Mouse (Mus musculus) forebrain, postnatal 0 days (tissue): Measurements from ENCODE around the gene Slain2. TPM values are rescaled to one million over a fixed set of nuclear protein-coding genes. Genes with fewer than 3 reads are reported as not detected.

Source experiments
- ATAC-seq: fragments of 200-750 bp; cut with Nextera tagmentation; 2 replicates; pipeline ENCODE4 v1.8.0; 2017; ENCODE audit warnings: mild to moderate bottlenecking, moderate library complexity
- DNase-seq: peaks from one replicate; pipeline ENCODE4 v3.0.0-alpha.2; 2015
- H3K27ac ChIP-seq: fragments of 300-500 bp; sonication (generic); 2 replicates; pipeline ENCODE4 v1.5.1; 2014; ENCODE audit warnings: low read depth, mild to moderate bottlenecking, antibody characterized with exemption, low read length, moderate library complexity, mixed read lengths
- H3K27me3 ChIP-seq: fragments of 300-500 bp; sonication (generic); 2 replicates; pipeline ENCODE4 v1.6.1; 2014; ENCODE audit warnings: mild to moderate bottlenecking, low read length, mixed read lengths; ENCODE audit not compliant: insufficient read depth
- H3K36me3 ChIP-seq: fragments of 300-500 bp; sonication (generic); 2 replicates; pipeline ENCODE4 v1.6.1; 2014; ENCODE audit warnings: mild to moderate bottlenecking, moderate library complexity; ENCODE audit not compliant: insufficient read depth
- H3K4me1 ChIP-seq: fragments of 300-500 bp; sonication (generic); 2 replicates; pipeline ENCODE4 v1.6.1; 2014; ENCODE audit warnings: antibody characterized with exemption; ENCODE audit not compliant: insufficient read depth
- H3K4me2 ChIP-seq: fragments of 300-500 bp; sonication (generic); 2 replicates; pipeline ENCODE4 v1.6.1; 2014; ENCODE audit warnings: low read depth, mild to moderate bottlenecking, moderate library complexity
- H3K4me3 ChIP-seq: fragments of 300-500 bp; sonication (generic); 2 replicates; pipeline ENCODE4 v1.5.1; 2014; ENCODE audit warnings: low read depth, low read length, mixed read lengths
- H3K9ac ChIP-seq: fragments of 300-500 bp; sonication (generic); 2 replicates; pipeline ENCODE4 v1.6.1; 2014; ENCODE audit warnings: mild to moderate bottlenecking
- H3K9me3 ChIP-seq: fragments of 300-500 bp; sonication (generic); 2 replicates; pipeline ENCODE4 v1.6.1; 2016; ENCODE audit warnings: low read length
- CTCF ChIP-seq: sonication (generic); IDR thresholded peaks from 2 replicates; pipeline ENCODE4 v1.5.1; 2016; ENCODE audit warnings: antibody characterized with exemption, control low read depth, low read depth
- WGBS: fragments of 180-500 bp; shearing (Covaris S2); extraction: QIAGEN DNeasy Blood & Tissue Kit; methylation state at CpG from one replicate; pipeline ENCODE4 v1.1.7; 2014; 5-methylcytosine and 5-hydroxymethylcytosine counted together
- polyA plus RNA-seq: library from polyadenylated mRNA; unstranded; fragments of >200 nt; fragmentation: Nextera tagmentation; extraction: Ambion mirVana; gene quantifications from 2 replicates; pipeline ENCODE4 v1.2.1, GENCODE M21; 2015
- total RNA-seq: library from RNA; depleted of rRNA; stranded (reverse); fragments of >200 nt; gene quantifications from 2 replicates; pipeline ENCODE4 v1.2.3, GENCODE M21; 2014

Gene Slain2
- total and polyA plus RNA-seq, 2 experiments from 2014 or later, result 12.7 to 48.2 TPM

GRCm38 (mm10) chr5:72899255-72899654, 14.8 kb upstream of the Slain2 start:
- no peak overlapping the region for H3K27ac ChIP-seq
- H3K9me3 ChIP-seq, result no peaks in the 10 kb centered on the region
- H3K4me1 ChIP-seq, result 0 out of 2 replicates have a peak, but pooled peaks cover 9% of the 10 kb centered on the region
- no peaks in the 10 kb centered on the region for H3K27me3 ChIP-seq
- no peak for TF ChIP-seq CTCF
- 92% methylated on average over 8 of the region's 8 CpGs for WGBS
- H3K9ac ChIP-seq, result no peak overlapping the region
- no peak for ATAC-seq
- H3K4me3 ChIP-seq, result no peak overlapping the region
- DNase-seq, result no peak
- H3K4me2 ChIP-seq, result no peak overlapping the region
- H3K36me3 ChIP-seq, result no peaks in the 10 kb centered on the region

- no peak for TF ChIP-seq CTCF
- H3K9ac ChIP-seq, result no peak overlapping the region
- H3K36me3 ChIP-seq, result no peaks in the 10 kb centered on the region
- no peak for ATAC-seq
- no peaks in the 10 kb centered on the region for H3K27me3 ChIP-seq
- WGBS, result 80% methylated on average over 4 of the region's 4 CpGs
- H3K4me3 ChIP-seq, result no peak overlapping the region
- H3K27ac ChIP-seq, result no peak overlapping the region
- H3K9me3 ChIP-seq, result no peaks in the 10 kb centered on the region
- no peak for DNase-seq
- H3K4me2 ChIP-seq, result no peak overlapping the region
- 0 out of 2 replicates have a peak, but pooled peaks cover 9% of the 10 kb centered on the region for H3K4me1 ChIP-seq
Observed at GRCm38 (mm10) chr5:72901866-72902265, 12.2 kb upstream of the Slain2 start.

GRCm38 (mm10) chr5:72902312-72902711, 11.8 kb upstream of the Slain2 start:
- Histone ChIP-seq H3K9me3 (no peaks in the 10 kb centered on the region), H3K27me3 (no peaks in the 10 kb centered on the region), H3K27ac (no peak overlapping the region), H3K36me3 (no peaks in the 10 kb centered on the region), H3K9ac (no peak overlapping the region), H3K4me3 (no peak overlapping the region), H3K4me2 (no peak overlapping the region), H3K4me1 (0 out of 2 replicates have a peak, but pooled peaks cover 9% of the 10 kb centered on the region)
- WGBS, result 18% methylated on average over 3 of the region's 3 CpGs
- DNase-seq, result no peak
- ATAC-seq, result no peak
- no peak for TF ChIP-seq CTCF

GRCm38 (mm10) chr5:72902876-72903516, 11.1 kb upstream of the Slain2 start:
- Histone ChIP-seq H3K27ac (no peak overlapping the region), H3K9ac (no peak overlapping the region), H3K4me2 (no peak overlapping the region), H3K27me3 (no peaks in the 10 kb centered on the region), H3K4me1 (0 out of 2 replicates have a peak, but pooled peaks cover 9% of the 10 kb centered on the region), H3K4me3 (no peak overlapping the region), H3K9me3 (no peaks in the 10 kb centered on the region), H3K36me3 (no peaks in the 10 kb centered on the region)
- WGBS, result 72% methylated on average over 3 of the region's 3 CpGs
- TF ChIP-seq CTCF, result no peak
- no peak for DNase-seq
- ATAC-seq, result no peak

GRCm38 (mm10) chr5:72904903-72905790, 9.0 kb upstream of the Slain2 start:
- Histone ChIP-seq H3K4me1 (0 out of 2 replicates have a peak, but pooled peaks cover 9% of the 10 kb centered on the region), H3K4me3 (no peak overlapping the region), H3K9me3 (no peaks in the 10 kb centered on the region), H3K4me2 (no peak overlapping the region), H3K27ac (no peak overlapping the region), H3K27me3 (no peaks in the 10 kb centered on the region), H3K36me3 (no peaks in the 10 kb centered on the region), H3K9ac (no peak overlapping the region)
- ATAC-seq (no peak), DNase-seq (no peak)
- 81% methylated on average over 18 of the region's 18 CpGs for WGBS
- TF ChIP-seq CTCF, result no peak

- 87% methylated on average over 6 of the region's 6 CpGs for WGBS
- ATAC-seq (no peak), DNase-seq (no peak)
- H3K9me3 ChIP-seq, result no peaks in the 10 kb centered on the region
- H3K9ac ChIP-seq, result no peak overlapping the region
- H3K4me1 ChIP-seq, result 0 out of 2 replicates have a peak, but pooled peaks cover 6% of the 10 kb centered on the region
- TF ChIP-seq CTCF, result no peak
- no peaks in the 10 kb centered on the region for H3K36me3 ChIP-seq
- no peak overlapping the region for H3K4me3 ChIP-seq
- no peaks in the 10 kb centered on the region for H3K27me3 ChIP-seq
- no peak overlapping the region for H3K4me2 ChIP-seq
- no peak overlapping the region for H3K27ac ChIP-seq
Observed at GRCm38 (mm10) chr5:72907402-72907801, 6.7 kb upstream of the Slain2 start.
